Mouse (Mus musculus) megakaryocyte progenitor cell, adult 5-6 weeks (primary cell): ENCODE measurements around the gene Fbxo11. TPM values are rescaled to one million over a fixed set of nuclear protein-coding genes. Genes with fewer than 3 reads are reported as not detected.
A peak's percentile ranks its signal among the peaks of the same experiment; 100 is the strongest.
"Not testable (repeated sequence)": the region's sequence is repeated elsewhere in the genome, so short reads cannot be mapped to it uniquely, and the experiment has no call there.

Source experiments
- ATAC-seq: replicated peaks from 2 replicates; pipeline ENCODE4 v1.8.0; 2016; ENCODE audit warnings: mild to moderate bottlenecking, moderate TSS enrichment, inconsistent platforms; ENCODE audit not compliant: poor library complexity
- total RNA-seq, 2 experiments: library from RNA; stranded (forward) in 1 of 2; stranded (reverse) in 1 of 2; fragments of 157-497, 149-512 nt in 1 of 2; fragments of 200-1000 nt in 1 of 2; gene quantifications; 2 replicates each; pipeline versions ENCODE4 v1.2.3 to v1.2.4; 2015 to 2017

The Fbxo11 gene
- total RNA-seq, 2 experiments from 2014 or later = 17.8 to 35.0 TPM

DNA sequence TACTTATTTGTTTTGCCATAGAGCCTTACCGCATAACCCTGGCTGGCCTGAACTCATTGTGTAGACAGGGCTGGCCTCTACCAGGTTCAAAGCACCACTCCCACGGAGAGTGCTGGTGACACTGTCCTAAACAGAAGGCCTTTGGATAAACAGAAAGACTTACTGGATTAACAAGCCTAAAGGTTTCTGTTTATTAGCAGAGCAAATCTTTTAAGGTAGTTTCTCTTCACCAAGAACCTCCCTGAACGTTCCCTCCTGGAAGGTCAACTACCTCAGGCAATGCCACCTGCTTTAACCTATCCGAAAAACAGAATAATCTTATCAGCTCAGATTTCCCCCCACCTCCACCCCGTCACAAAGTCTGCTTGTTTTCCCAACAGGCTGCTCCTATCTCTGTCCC is 92.2 kb downstream of the Fbxo11 start:
- ATAC-seq = no peak

DNA sequence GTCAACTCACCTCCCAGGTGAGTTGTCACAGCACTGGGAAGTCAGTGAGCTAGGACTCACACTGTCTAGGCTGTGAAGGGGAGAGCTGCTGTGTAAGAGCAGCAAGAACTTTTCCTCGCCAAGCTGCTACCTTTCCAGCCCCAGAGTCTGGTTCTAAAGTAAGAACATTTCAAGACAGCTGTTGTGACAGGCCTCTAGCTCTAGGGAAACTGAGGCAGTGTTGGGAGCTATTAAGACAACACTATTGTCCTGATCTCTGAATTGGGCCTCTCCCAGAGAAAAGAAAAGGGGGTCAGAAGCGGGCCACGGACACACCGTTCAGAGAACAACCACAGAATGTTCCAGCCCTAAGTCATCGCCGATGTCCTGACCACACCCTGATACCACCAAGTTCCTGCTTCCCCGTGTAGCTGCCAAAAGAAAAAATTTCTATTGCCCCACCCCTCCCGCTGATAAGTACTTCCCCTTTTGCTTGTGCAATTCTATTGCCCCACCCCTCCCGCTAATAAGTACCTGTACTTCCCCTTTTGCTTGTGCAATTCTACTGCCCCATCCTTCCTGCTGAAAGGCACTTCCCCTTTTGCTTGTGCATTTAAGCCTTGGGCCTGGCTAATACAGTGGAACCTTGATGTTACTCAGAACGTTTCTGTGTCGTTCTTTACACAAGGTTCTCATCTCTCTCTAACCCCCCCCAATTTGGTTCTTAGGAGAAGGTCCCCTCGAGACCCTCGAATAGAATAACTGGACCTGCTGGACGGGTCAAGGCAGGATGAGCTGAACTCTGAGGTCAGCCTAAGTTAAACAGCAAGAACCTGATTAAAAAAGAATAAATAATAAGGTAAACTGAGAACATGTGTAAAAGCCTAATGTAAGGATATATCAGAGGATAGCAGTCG is 93.1 kb downstream of the Fbxo11 start:
- ATAC-seq = not testable (repeated sequence)

GRCm38 (mm10) chr17:87968483-87968926 is 96.6 kb downstream of the Fbxo11 start:
- ATAC-seq = peak; percentile 100

- ATAC-seq = no peak
Observed at GRCm38 (mm10) chr17:87963081-87964075, 101.7 kb downstream of the Fbxo11 start.

DNA sequence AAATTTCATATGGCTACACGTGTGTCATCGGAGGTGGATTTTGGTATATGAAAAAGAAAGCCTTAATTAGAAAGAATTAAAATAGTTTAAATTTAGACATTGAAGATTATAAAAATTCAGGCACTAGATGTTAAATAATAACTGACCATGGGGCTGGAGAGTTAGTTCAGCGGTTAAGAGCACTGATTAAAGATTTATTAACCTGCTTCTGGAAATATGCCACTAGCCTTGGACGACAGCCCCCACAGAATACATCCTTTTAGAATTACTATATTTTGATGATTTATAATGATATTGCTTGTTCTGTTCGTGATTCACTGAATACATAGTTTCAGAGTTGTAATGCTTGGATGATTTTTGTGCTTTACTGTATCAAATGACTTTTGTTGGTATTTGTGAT is 105.2 kb downstream of the Fbxo11 start:
- ATAC-seq = not testable (repeated sequence)

DNA sequence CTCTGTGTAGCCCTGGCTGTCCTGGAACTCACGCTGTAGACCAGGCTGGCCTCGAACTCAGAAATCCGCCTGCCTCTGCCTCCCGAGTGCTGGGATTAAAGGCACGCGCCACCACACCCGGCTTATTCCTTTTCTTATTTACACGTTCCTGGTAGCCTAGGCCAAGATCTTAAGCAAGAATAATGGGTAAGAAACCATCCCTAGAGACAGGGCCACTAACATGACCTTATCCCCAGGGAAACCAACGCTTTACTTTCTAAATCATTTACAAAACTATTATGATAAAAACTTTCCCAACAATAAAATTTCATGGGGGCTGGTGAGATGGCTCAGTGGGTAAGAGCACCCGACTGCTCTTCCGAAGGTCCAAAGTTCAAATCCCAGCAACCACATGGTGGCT is 105.7 kb downstream of the Fbxo11 start:
- ATAC-seq = not testable (repeated sequence)

DNA sequence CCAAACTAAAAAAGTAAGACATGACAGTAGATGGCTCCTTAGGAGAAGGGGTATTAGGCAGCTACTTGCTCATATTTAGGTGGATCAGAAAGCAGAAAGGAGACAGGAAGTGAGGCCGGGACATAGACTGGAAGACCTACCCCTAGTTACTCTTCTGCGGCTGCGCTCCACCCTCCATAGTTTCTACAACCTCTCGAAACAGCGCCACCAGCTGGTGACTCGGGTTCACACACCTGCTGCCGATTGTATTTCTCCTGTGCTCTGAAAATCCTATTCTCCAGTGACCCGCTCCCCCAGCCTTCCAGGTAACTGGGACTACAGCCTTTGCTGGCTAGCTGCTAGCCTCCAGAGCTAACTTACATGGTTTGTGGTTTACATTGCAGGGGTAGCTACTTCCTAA is 106.8 kb downstream of the Fbxo11 start:
- ATAC-seq = no peak

- no peak for ATAC-seq
Observed at GRCm38 (mm10) chr17:87957096-87957840, 107.8 kb downstream of the Fbxo11 start.

DNA sequence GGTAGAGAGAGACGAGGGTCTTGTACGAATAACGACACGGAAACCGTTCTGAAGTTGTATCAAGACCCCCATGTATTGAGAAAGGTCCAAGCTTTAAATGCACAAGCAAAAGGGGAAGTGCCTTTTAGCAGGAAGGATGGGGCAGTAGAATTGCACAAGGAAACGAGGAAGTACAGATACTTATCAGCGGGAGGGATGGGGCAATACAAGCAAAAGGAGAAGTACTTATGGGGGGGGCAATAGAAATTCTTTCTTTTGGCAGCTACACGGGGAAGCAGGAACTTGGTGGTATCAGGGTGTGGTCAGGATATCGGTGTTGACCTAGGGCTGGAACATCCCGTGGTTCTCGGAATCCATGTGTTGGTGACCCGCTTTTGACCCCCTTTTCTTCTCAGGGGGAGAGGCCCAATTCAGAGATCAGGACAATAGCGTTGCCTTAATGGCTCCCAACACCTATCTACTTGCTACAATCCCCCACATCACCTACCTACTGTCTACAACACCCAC is 110.4 kb downstream of the Fbxo11 start:
- ATAC-seq = not testable (repeated sequence)

- ATAC-seq = peak; percentile 100
Observed at GRCm38 (mm10) chr17:87948965-87949584, 116.0 kb downstream of the Fbxo11 start.

Other genes with a start within 250 kb of the Fbxo11 start
- not detected in 2 replicates for gene Rpl36-ps4, start 144.3 kb downstream of the Fbxo11 start, total RNA-seq (2015)
- not detected in 2 replicates for gene Rpl36-ps4, start 144.3 kb downstream of the Fbxo11 start, total RNA-seq (2017)
- gene Msh6, start 90.2 kb downstream of the Fbxo11 start, total RNA-seq (2015) = 55.5 and 57.0 TPM in 2 replicates
- 84.1 and 114 TPM in 2 replicates for gene Msh6, start 90.2 kb downstream of the Fbxo11 start, total RNA-seq (2017)